Mouse (Mus musculus) MEL (cell line): ENCODE results near the gene Extl1.

Experiments used
- CHD1 ChIP-seq: IDR thresholded peaks from 2 replicates; pipeline ENCODE4 v1.6.1; 2012; ENCODE audit warnings: low read depth, mild to moderate bottlenecking, inconsistent platforms, low read length, improper control_type of control experiment
- CTCF ChIP-seq, 3 experiments: IDR thresholded peaks in 2 of 3; conservative IDR thresholded peaks in 1 of 3; 2 replicates each; pipeline ENCODE4 v1.5.1; 2011 to 2012; ENCODE audit warnings: low read length in 3 of 3, low read depth in 2 of 3, mild to moderate bottlenecking in 2 of 3, improper control_type of control experiment in 1 of 3, inconsistent platforms in 1 of 3, mixed read lengths in 1 of 3, moderate library complexity in 1 of 3; ENCODE audit not compliant: control insufficient read depth in 1 of 3, insufficient read depth in 1 of 3, poor library complexity in 1 of 3, severe bottlenecking in 1 of 3
- GATA1 ChIP-seq: IDR thresholded peaks from 2 replicates; pipeline ENCODE4 v1.6.1; 2011; ENCODE audit warnings: low read depth, low read length, improper control_type of control experiment
- MAX ChIP-seq: IDR thresholded peaks from 2 replicates; pipeline ENCODE4 v1.6.1; 2011; ENCODE audit warnings: low read length, improper control_type of control experiment
- MAZ ChIP-seq: IDR thresholded peaks from 2 replicates; pipeline ENCODE4 v1.6.1; 2012; ENCODE audit warnings: low read depth, mild to moderate bottlenecking, inconsistent platforms, low read length, improper control_type of control experiment
- NELFE ChIP-seq: IDR thresholded peaks from 2 replicates; pipeline ENCODE4 v1.6.1; 2011; ENCODE audit warnings: low read depth, low read length, improper control_type of control experiment
- NRF1 ChIP-seq: IDR thresholded peaks from 2 replicates; pipeline ENCODE4 v1.6.1; 2014; ENCODE audit warnings: low read depth, mild to moderate bottlenecking, inconsistent platforms, low read length, improper control_type of control experiment, moderate library complexity; ENCODE audit not compliant: poor library complexity, insufficient read depth, severe bottlenecking
- POLR2A ChIP-seq, 2 experiments: IDR thresholded peaks; 2 replicates each; pipeline ENCODE4 v1.6.1; 2011 to 2012; ENCODE audit warnings: low read length in 2 of 2, mild to moderate bottlenecking in 2 of 2, control low read depth in 1 of 2, improper control_type of control experiment in 1 of 2, low read depth in 1 of 2, moderate library complexity in 1 of 2; ENCODE audit not compliant: control insufficient read depth in 1 of 2, insufficient read depth in 1 of 2, poor library complexity in 1 of 2
- USF1 ChIP-seq: IDR thresholded peaks from 2 replicates; pipeline ENCODE4 v1.6.1; 2014; ENCODE audit warnings: low read depth, mild to moderate bottlenecking, inconsistent platforms, low read length, improper control_type of control experiment, moderate library complexity
- ZMIZ1 ChIP-seq: IDR thresholded peaks from 2 replicates; pipeline ENCODE4 v1.6.1; 2012; ENCODE audit warnings: low read depth, mild to moderate bottlenecking, inconsistent platforms, low read length, improper control_type of control experiment, moderate library complexity

GRCm38 (mm10) chr4:134371316-134371855, 12.3 kb downstream of the Extl1 start:
- TF ChIP-seq GATA1 (no peak), NRF1 (no peak), CHD1 (no peak), NELFE (no peak), MAZ (no peak), CTCF (IDR thresholded peaks at IDR 0.05 in 2 of 3, conservative IDR thresholded peaks at IDR 0.05 in 1 of 3; ENCODE audit: control insufficient read depth in 1 of 3, insufficient read depth in 1 of 3, low read depth in 2 of 3, low read length in 3 of 3, poor library complexity in 1 of 3, severe bottlenecking in 1 of 3) (no peak), MAX (no peak), ZMIZ1 (no peak), USF1 (no peak), POLR2A (IDR thresholded peaks at IDR 0.05; ENCODE audit: control insufficient read depth in 1 of 2, insufficient read depth in 1 of 2, low read depth in 1 of 2, low read length in 2 of 2, poor library complexity in 1 of 2) (no peak)
